Mouse (Mus musculus) kidney, postnatal 0 days (tissue): ENCODE measurements at regions not wholly inside any gene's neighbourhood (a gene's known extent, or its start where the extent isn't known, plus 50 kb on each side); places are given as distances from the start of the nearest gene placed in this dataset.
A peak's percentile ranks its signal among the peaks of the same experiment; 100 is the strongest.

Experiments used
- ATAC-seq: fragments of 200-750 bp; cut with Nextera tagmentation; replicated peaks from 2 replicates; pipeline ENCODE4 v1.8.0; 2017; ENCODE audit warnings: low read depth, moderate number of reproducible peaks, moderate TSS enrichment, moderate library complexity; ENCODE audit not compliant: low FRiP score
- DNase-seq: peaks from one replicate; pipeline ENCODE4 v3.0.0-alpha.2; 2016; ENCODE audit warnings: low spot score
- H3K27ac ChIP-seq: fragments of 300-500 bp; sonication (generic); 2 replicates; pipeline ENCODE4 v1.5.1; 2014; ENCODE audit warnings: mild to moderate bottlenecking
- H3K27me3 ChIP-seq: fragments of 300-500 bp; sonication (generic); 2 replicates; pipeline ENCODE4 v1.6.1; 2014; ENCODE audit warnings: low read length, mixed read lengths; ENCODE audit not compliant: insufficient read depth
- H3K36me3 ChIP-seq: fragments of 300-500 bp; sonication (generic); 2 replicates; pipeline ENCODE4 v1.6.1; 2014; ENCODE audit warnings: low read length, mixed read lengths; ENCODE audit not compliant: insufficient read depth
- H3K4me1 ChIP-seq: fragments of 300-500 bp; sonication (generic); replicated peaks from 2 replicates; pipeline ENCODE4 v1.6.1; 2014; ENCODE audit warnings: antibody characterized with exemption, low read length, mixed read lengths; ENCODE audit not compliant: insufficient read depth
- H3K4me2 ChIP-seq: fragments of 300-500 bp; sonication (generic); 2 replicates; pipeline ENCODE4 v1.6.1; 2014; ENCODE audit warnings: mild to moderate bottlenecking, low read length, moderate library complexity, mixed read lengths
- H3K4me3 ChIP-seq: fragments of 300-500 bp; sonication (generic); replicated peaks from 2 replicates; pipeline ENCODE4 v1.5.1; 2014; ENCODE audit warnings: low read depth, low read length
- H3K9ac ChIP-seq: fragments of 300-500 bp; sonication (generic); 2 replicates; pipeline ENCODE4 v1.6.1; 2014; ENCODE audit warnings: low read depth, low read length
- H3K9me3 ChIP-seq: fragments of 300-500 bp; sonication (generic); replicated peaks from 2 replicates; pipeline ENCODE4 v1.6.1; 2016; ENCODE audit warnings: low read length, inconsistent platforms, mixed read lengths
- CTCF ChIP-seq: IDR thresholded peaks from 2 replicates; pipeline ENCODE4 v1.5.1; 2016; ENCODE audit warnings: antibody characterized with exemption, low read depth, mild to moderate bottlenecking, moderate library complexity
- WGBS: fragments of 180-500 bp; shearing (Covaris S2); extraction: QIAGEN DNeasy Blood & Tissue Kit; methylation state at CpG from one replicate; pipeline ENCODE4 v1.1.7; 2014; 5-methylcytosine and 5-hydroxymethylcytosine counted together

GRCm38 (mm10) chrX:118320123-118320522 is 106.9 kb upstream of the Tgif2lx2 start:
- no peak for DNase-seq

GRCm38 (mm10) chrX:118356888-118357287 is 70.1 kb upstream of the Tgif2lx2 start:
- no peaks in the 10 kb centered on the region for H3K36me3 ChIP-seq
- H3K4me1 ChIP-seq = no peaks in the 10 kb centered on the region
- H3K9me3 ChIP-seq = no peaks in the 10 kb centered on the region
- DNase-seq = no peak
- no peaks in the 10 kb centered on the region for H3K27me3 ChIP-seq
- ATAC-seq = no peak
- no peak for TF ChIP-seq CTCF
- H3K9ac ChIP-seq = no peak overlapping the region
- no peak overlapping the region for H3K4me2 ChIP-seq
- no peak overlapping the region for H3K4me3 ChIP-seq
- H3K27ac ChIP-seq = no peak overlapping the region

More at GRCm38 (mm10) chrX:118320123-118320522, 106.9 kb upstream of the Tgif2lx2 start:
- Histone ChIP-seq H3K27ac (no peak overlapping the region), H3K9me3 (no peaks in the 10 kb centered on the region), H3K27me3 (no peaks in the 10 kb centered on the region), H3K4me3 (no peak overlapping the region), H3K4me1 (no peaks in the 10 kb centered on the region), H3K9ac (no peak overlapping the region), H3K4me2 (no peak overlapping the region), H3K36me3 (no peaks in the 10 kb centered on the region)
- 36% methylated on average over 2 of the region's 2 CpGs for WGBS
- no peak for ATAC-seq
- peak; percentile 24; the same call in 1 of the 2 replicates for TF ChIP-seq CTCF
